Mouse (Mus musculus) kidney, adult 11 months (tissue): Measurements from ENCODE around the gene Mrpl40.

Experiments
- DNase-seq: peaks from one replicate; pipeline ENCODE4 v3.0.0; 2022

The Mrpl40 gene

GRCm38 (mm10) chr16:18828630-18829029 lies 48.0 kb downstream of the Mrpl40 start:
- DNase-seq: no peak

- DNase-seq: no peak
These were observed 53.7 kb downstream of the Mrpl40 start for GRCm38 (mm10) chr16:18822925-18823324.

GRCm38 (mm10) chr16:18822356-18822755 lies 54.3 kb downstream of the Mrpl40 start:
- DNase-seq: no peak
